Mouse (Mus musculus) lung, postnatal 0 days (tissue): ENCODE measurements around the gene Hspa12b. TPM values are rescaled to one million over a fixed set of nuclear protein-coding genes. Genes with fewer than 3 reads are reported as not detected.

Experiments
- ATAC-seq: fragments of 200-750 bp; cut with Nextera tagmentation; 2 replicates; pipeline ENCODE4 v1.8.0; 2017; ENCODE audit warnings: moderate library complexity
- DNase-seq: peaks from one replicate; pipeline ENCODE4 v3.0.0-alpha.2; 2016; ENCODE audit warnings: low spot score
- H3K27ac ChIP-seq: fragments of 300-500 bp; sonication (generic); 2 replicates; pipeline ENCODE4 v1.5.1; 2014; ENCODE audit warnings: antibody characterized with exemption, mild to moderate bottlenecking, low read length, mixed read lengths
- H3K27me3 ChIP-seq: fragments of 300-500 bp; sonication (generic); replicated peaks from 2 replicates; pipeline ENCODE4 v1.6.1; 2014; ENCODE audit warnings: low read length, mixed read lengths; ENCODE audit not compliant: insufficient read depth
- H3K36me3 ChIP-seq: fragments of 300-500 bp; sonication (generic); 2 replicates; pipeline ENCODE4 v1.6.1; 2014; ENCODE audit warnings: low read length, mixed read lengths; ENCODE audit not compliant: insufficient read depth
- H3K4me1 ChIP-seq: fragments of 300-500 bp; sonication (generic); 2 replicates; pipeline ENCODE4 v1.6.1; 2014; ENCODE audit warnings: antibody characterized with exemption, low read depth, low read length, mixed read lengths; ENCODE audit not compliant: insufficient read depth
- H3K4me2 ChIP-seq: fragments of 300-500 bp; sonication (generic); replicated peaks from 2 replicates; pipeline ENCODE4 v1.6.1; 2014; ENCODE audit warnings: low read depth, mild to moderate bottlenecking, low read length, moderate library complexity, mixed read lengths
- H3K4me3 ChIP-seq: fragments of 300-500 bp; sonication (generic); 2 replicates; pipeline ENCODE4 v1.5.1; 2014; ENCODE audit warnings: low read depth, low read length
- H3K9ac ChIP-seq: fragments of 300-500 bp; sonication (generic); replicated peaks from 2 replicates; pipeline ENCODE4 v1.6.1; 2014; ENCODE audit warnings: low read depth, mild to moderate bottlenecking
- H3K9me3 ChIP-seq: fragments of 300-500 bp; sonication (generic); 2 replicates; pipeline ENCODE4 v1.6.1; 2016; ENCODE audit warnings: low read length, mixed read lengths
- CTCF ChIP-seq: IDR thresholded peaks from 2 replicates; pipeline ENCODE4 v1.5.1; 2016; ENCODE audit warnings: antibody characterized with exemption, mild to moderate bottlenecking
- EP300 ChIP-seq: IDR thresholded peaks from 2 replicates; pipeline ENCODE4 v1.6.1; 2016; ENCODE audit warnings: antibody characterized with exemption, mild to moderate bottlenecking, control low read depth
- WGBS: fragments of 180-500 bp; shearing (Covaris S2); extraction: QIAGEN DNeasy Blood & Tissue Kit; methylation state at CpG from one replicate; pipeline ENCODE4 v1.1.7; 2014; 5-methylcytosine and 5-hydroxymethylcytosine counted together
- polyA plus RNA-seq: library from polyadenylated mRNA; unstranded; fragments of >200 nt; fragmentation: Nextera tagmentation; extraction: Ambion mirVana; gene quantifications from 2 replicates; pipeline ENCODE4 v1.2.1, GENCODE M21; 2015

Hspa12b gene
- polyA plus RNA-seq, 1 experiment from 2014 or later: 17.9 TPM

- peak; percentile 31; the same call in 1 of the 2 replicates for ATAC-seq
- no peaks in the 10 kb centered on the region for H3K27me3 ChIP-seq
- TF ChIP-seq EP300 (no peak), CTCF (no peak)
- H3K36me3 ChIP-seq: no peaks in the 10 kb centered on the region
- H3K4me3 ChIP-seq: no peak overlapping the region
- H3K9me3 ChIP-seq: no peaks in the 10 kb centered on the region
- peak; percentile 42 for DNase-seq
- peaks cover 2% of the 10 kb centered on the region; the same call in 1 of the 2 replicates for H3K4me1 ChIP-seq
- H3K27ac ChIP-seq: no peak overlapping the region
- H3K9ac ChIP-seq: no peak overlapping the region
- H3K4me2 ChIP-seq: no peak overlapping the region
- WGBS: 48% methylated on average over 3 of the region's 3 CpGs
These were observed 36.2 kb upstream of the Hspa12b start for GRCm38 (mm10) chr2:131090852-131091251.

- H3K27me3 ChIP-seq: no peaks in the 10 kb centered on the region
- 84% methylated on average over 5 of the region's 5 CpGs for WGBS
- DNase-seq (no peak), ATAC-seq (no peak)
- H3K36me3 ChIP-seq: no peaks in the 10 kb centered on the region
- no peak overlapping the region for H3K27ac ChIP-seq
- no peak overlapping the region for H3K4me3 ChIP-seq
- H3K4me2 ChIP-seq: no peak overlapping the region
- no peaks in the 10 kb centered on the region for H3K9me3 ChIP-seq
- TF ChIP-seq EP300 (no peak), CTCF (no peak)
- peaks cover 5% of the 10 kb centered on the region; the same call in 1 of the 2 replicates for H3K4me1 ChIP-seq
- no peak overlapping the region for H3K9ac ChIP-seq
These were observed 33.5 kb upstream of the Hspa12b start for GRCm38 (mm10) chr2:131093577-131093976.

GRCm38 (mm10) chr2:131094823-131095222, 32.3 kb upstream of the Hspa12b start:
- WGBS: 0% methylated on average over 1 of the region's 1 CpGs

GRCm38 (mm10) chr2:131096101-131096795, 30.8 kb upstream of the Hspa12b start:
- no peaks in the 10 kb centered on the region for H3K36me3 ChIP-seq
- peaks cover 5% of the 10 kb centered on the region; the same call in 1 of the 2 replicates for H3K4me1 ChIP-seq
- H3K4me2 ChIP-seq: peak overlapping the region; percentile 28; the same call in 1 of the 2 replicates
- H3K9ac ChIP-seq: no peak overlapping the region
- ATAC-seq: peak; percentile 94
- no peaks in the 10 kb centered on the region for H3K27me3 ChIP-seq
- no peaks in the 10 kb centered on the region for H3K9me3 ChIP-seq
- 5% methylated on average over 9 of the region's 9 CpGs for WGBS
- H3K4me3 ChIP-seq: no peak overlapping the region
- H3K27ac ChIP-seq: peak overlapping the region; percentile 84
- no peak for TF ChIP-seq CTCF
- peak; percentile 72 for TF ChIP-seq EP300
- peak; percentile 89 for DNase-seq

More at GRCm38 (mm10) chr2:131094823-131095222, 32.3 kb upstream of the Hspa12b start:
- Histone ChIP-seq H3K36me3 (no peaks in the 10 kb centered on the region), H3K4me2 (no peak overlapping the region), H3K27ac (no peak overlapping the region), H3K9me3 (no peaks in the 10 kb centered on the region), H3K27me3 (no peaks in the 10 kb centered on the region), H3K4me1 (peaks cover 5% of the 10 kb centered on the region; the same call in 1 of the 2 replicates), H3K4me3 (no peak overlapping the region), H3K9ac (no peak overlapping the region)
- TF ChIP-seq EP300 (no peak), CTCF (peak; percentile 90)
- peak; percentile 56 for ATAC-seq
- peak; percentile 85 for DNase-seq

- no peak for DNase-seq
- Histone ChIP-seq H3K9ac (no peak overlapping the region), H3K4me2 (no peak overlapping the region), H3K9me3 (no peaks in the 10 kb centered on the region), H3K4me1 (peaks cover 5% of the 10 kb centered on the region; the same call in 1 of the 2 replicates), H3K27ac (peak overlapping the region; percentile 84; the same call in 1 of the 2 replicates), H3K4me3 (no peak overlapping the region), H3K36me3 (no peaks in the 10 kb centered on the region), H3K27me3 (no peaks in the 10 kb centered on the region)
- no peak for ATAC-seq
- TF ChIP-seq EP300: no peak
- no peak for TF ChIP-seq CTCF
- 86% methylated on average over 4 of the region's 4 CpGs for WGBS
These were observed 30.0 kb upstream of the Hspa12b start for GRCm38 (mm10) chr2:131097087-131097486.

GRCm38 (mm10) chr2:131101530-131101929, 25.6 kb upstream of the Hspa12b start:
- ATAC-seq (no peak), DNase-seq (no peak)
- no peak overlapping the region for H3K4me2 ChIP-seq
- TF ChIP-seq EP300 (no peak), CTCF (no peak)
- H3K9ac ChIP-seq: no peak overlapping the region
- no peaks in the 10 kb centered on the region for H3K4me1 ChIP-seq
- no peak overlapping the region for H3K4me3 ChIP-seq
- 60% methylated on average over 3 of the region's 3 CpGs for WGBS
- no peaks in the 10 kb centered on the region for H3K36me3 ChIP-seq
- H3K27me3 ChIP-seq: no peaks in the 10 kb centered on the region
- H3K9me3 ChIP-seq: no peaks in the 10 kb centered on the region
- H3K27ac ChIP-seq: no peak overlapping the region
